Mouse (Mus musculus) megakaryocyte, embryonic 14.5 days (primary cell): ENCODE measurements around the gene Gm21988. TPM values are rescaled to one million over a fixed set of nuclear protein-coding genes. Genes with fewer than 3 reads are reported as not detected.
A peak's percentile ranks its signal among the peaks of the same experiment; 100 is the strongest.

Experiments
- H3K27me3 ChIP-seq: replicated peaks from 2 replicates; pipeline ENCODE3; 2012; ENCODE audit warnings: inconsistent platforms
- H3K36me3 ChIP-seq: replicated peaks from 2 replicates; pipeline ENCODE3; 2012; ENCODE audit warnings: low read length, inconsistent platforms, mixed read lengths
- H3K4me1 ChIP-seq: 2 replicates; pipeline ENCODE4 v1.6.1; 2012; ENCODE audit warnings: inconsistent platforms
- H3K4me3 ChIP-seq: replicated peaks from 2 replicates; pipeline ENCODE3; 2012; ENCODE audit warnings: moderate library complexity, mild to moderate bottlenecking, inconsistent platforms
- H3K9me3 ChIP-seq: 2 replicates; pipeline ENCODE4 v1.6.1; 2012; ENCODE audit warnings: inconsistent platforms
- FLI1 ChIP-seq: IDR thresholded peaks from 2 replicates; pipeline ENCODE4 v1.6.1; 2012; ENCODE audit warnings: low read length, inconsistent platforms, mixed read lengths
- GATA1 ChIP-seq: IDR thresholded peaks from 3 replicates; pipeline ENCODE4 v1.6.1; 2012; ENCODE audit warnings: mixed read lengths, low read length, inconsistent platforms, borderline replicate concordance
- polyA plus RNA-seq: library from polyadenylated mRNA; stranded (reverse); fragments of >175 nt; gene quantifications from 2 replicates; pipeline ENCODE4 v1.2.3, GENCODE M21; 2012; ENCODE audit warnings: low replicate concordance; ENCODE audit not compliant: insufficient read depth

Gene Gm21988
- polyA plus RNA-seq, result 25.7 and 41.9 TPM in 2 replicates

- peak within 1 kb of the TSS; percentile 99 for H3K4me3 ChIP-seq
- TF ChIP-seq FLI1 (no peak), GATA1 (no peak)
- H3K9me3 ChIP-seq, result no peaks in the 10 kb centered on the region
- H3K36me3 ChIP-seq, result peaks cover 65% of the 10 kb centered on the region
- H3K4me1 ChIP-seq, result peaks cover 66% of the 10 kb centered on the region
- H3K27me3 ChIP-seq, result no peaks in the 10 kb centered on the region
Measured at GRCm38 (mm10) chr11:70239541-70240279, at the start of gene Gm21988, which contains the start of gene Rnasek. Gene Gm21988, minus strand, starts transcription at chr11:70239830. Gene Rnasek, minus strand, starts transcription at chr11:70239842.

- H3K9me3 ChIP-seq, result no peaks in the 10 kb centered on the region
- no peaks in the 10 kb centered on the region for H3K27me3 ChIP-seq
- peaks cover 84% of the 10 kb centered on the region for H3K4me1 ChIP-seq
- no peaks in the 10 kb centered on the region for H3K36me3 ChIP-seq
- TF ChIP-seq GATA1 (no peak), FLI1 (no peak)
- no peak overlapping the region for H3K4me3 ChIP-seq
Measured at GRCm38 (mm10) chr11:70289236-70289635, 49.6 kb upstream of the Gm21988 start.

GRCm38 (mm10) chr11:70288102-70288501 is 48.5 kb upstream of the Gm21988 start:
- Histone ChIP-seq H3K27me3 (no peaks in the 10 kb centered on the region), H3K36me3 (no peaks in the 10 kb centered on the region), H3K4me1 (peaks cover 86% of the 10 kb centered on the region), H3K4me3 (no peak overlapping the region), H3K9me3 (no peaks in the 10 kb centered on the region)
- no peak for TF ChIP-seq GATA1
- TF ChIP-seq FLI1, result no peak

- TF ChIP-seq FLI1 (no peak), GATA1 (no peak)
- Histone ChIP-seq H3K27me3 (no peaks in the 10 kb centered on the region), H3K9me3 (no peaks in the 10 kb centered on the region), H3K36me3 (no peaks in the 10 kb centered on the region), H3K4me3 (no peak overlapping the region), H3K4me1 (peaks cover 74% of the 10 kb centered on the region)
Measured at GRCm38 (mm10) chr11:70285686-70286085, 46.1 kb upstream of the Gm21988 start.

- no peaks in the 10 kb centered on the region for H3K27me3 ChIP-seq
Measured at GRCm38 (mm10) chr11:70284757-70285156, 45.1 kb upstream of the Gm21988 start.

GRCm38 (mm10) chr11:70283666-70284065 is 44.0 kb upstream of the Gm21988 start:
- TF ChIP-seq GATA1, result no peak
- TF ChIP-seq FLI1, result no peak
- H3K4me1 ChIP-seq, result peaks cover 71% of the 10 kb centered on the region
- H3K36me3 ChIP-seq, result no peaks in the 10 kb centered on the region
- H3K27me3 ChIP-seq, result no peaks in the 10 kb centered on the region
- H3K9me3 ChIP-seq, result no peaks in the 10 kb centered on the region
- H3K4me3 ChIP-seq, result no peak overlapping the region

More at GRCm38 (mm10) chr11:70284757-70285156, 45.1 kb upstream of the Gm21988 start:
- H3K9me3 ChIP-seq, result no peaks in the 10 kb centered on the region
- H3K36me3 ChIP-seq, result no peaks in the 10 kb centered on the region
- H3K4me1 ChIP-seq, result peaks cover 74% of the 10 kb centered on the region
- TF ChIP-seq FLI1 (no peak), GATA1 (no peak)
- no peak overlapping the region for H3K4me3 ChIP-seq

GRCm38 (mm10) chr11:70280441-70280840 is 40.8 kb upstream of the Gm21988 start:
- H3K27me3 ChIP-seq, result no peaks in the 10 kb centered on the region
- peaks cover 4% of the 10 kb centered on the region; the same call in 1 of the 2 replicates for H3K9me3 ChIP-seq
- H3K36me3 ChIP-seq, result no peaks in the 10 kb centered on the region
- H3K4me3 ChIP-seq, result peak overlapping the region; percentile 0
- H3K4me1 ChIP-seq, result peaks cover 73% of the 10 kb centered on the region
- TF ChIP-seq GATA1 (no peak), FLI1 (no peak)

- Histone ChIP-seq H3K4me1 (peaks cover 72% of the 10 kb centered on the region), H3K27me3 (no peaks in the 10 kb centered on the region), H3K4me3 (no peak overlapping the region), H3K36me3 (no peaks in the 10 kb centered on the region), H3K9me3 (peaks cover 4% of the 10 kb centered on the region; the same call in 1 of the 2 replicates)
- TF ChIP-seq FLI1 (no peak), GATA1 (no peak)
Measured at GRCm38 (mm10) chr11:70278961-70279360, 39.3 kb upstream of the Gm21988 start.

- H3K9me3 ChIP-seq, result no peaks in the 10 kb centered on the region
- TF ChIP-seq GATA1 (no peak), FLI1 (no peak)
- peaks cover 42% of the 10 kb centered on the region for H3K4me1 ChIP-seq
- no peak overlapping the region for H3K4me3 ChIP-seq
- H3K36me3 ChIP-seq, result peaks cover 21% of the 10 kb centered on the region
- no peaks in the 10 kb centered on the region for H3K27me3 ChIP-seq
Measured at GRCm38 (mm10) chr11:70271641-70272040, 32.0 kb upstream of the Gm21988 start.

- Histone ChIP-seq H3K4me1 (peaks cover 45% of the 10 kb centered on the region), H3K9me3 (peaks cover 9% of the 10 kb centered on the region; the same call in 1 of the 2 replicates), H3K27me3 (peaks cover 2% of the 10 kb centered on the region), H3K36me3 (peaks cover 34% of the 10 kb centered on the region), H3K4me3 (no peak overlapping the region)
- TF ChIP-seq GATA1, result no peak
- TF ChIP-seq FLI1, result no peak
Measured at GRCm38 (mm10) chr11:70266405-70266804, 26.8 kb upstream of the Gm21988 start.
